Mouse (Mus musculus) MEL (cell line): Measurements from ENCODE around the gene Rhox1.
"Not testable (repeated sequence)": the region's sequence is repeated elsewhere in the genome, so short reads cannot be mapped to it uniquely, and the experiment has no call there.

Experiments used
- CHD2 ChIP-seq: IDR thresholded peaks from 2 replicates; pipeline ENCODE4 v1.6.1; 2011; ENCODE audit warnings: low read length, improper control_type of control experiment
- CTCF ChIP-seq, 3 experiments: IDR thresholded peaks in 2 of 3; conservative IDR thresholded peaks in 1 of 3; 2 replicates each; pipeline ENCODE4 v1.5.1; 2011 to 2012; ENCODE audit warnings: low read length in 3 of 3, low read depth in 2 of 3, mild to moderate bottlenecking in 2 of 3, improper control_type of control experiment in 1 of 3, inconsistent platforms in 1 of 3, mixed read lengths in 1 of 3, moderate library complexity in 1 of 3; ENCODE audit not compliant: control insufficient read depth in 1 of 3, insufficient read depth in 1 of 3, poor library complexity in 1 of 3, severe bottlenecking in 1 of 3
- E2F4 ChIP-seq: IDR thresholded peaks from 2 replicates; pipeline ENCODE4 v1.6.1; 2011; ENCODE audit warnings: low read depth, low read length, improper control_type of control experiment, borderline replicate concordance
- MAFK ChIP-seq: IDR thresholded peaks from 2 replicates; pipeline ENCODE4 v1.6.1; 2011; ENCODE audit warnings: low read depth, mild to moderate bottlenecking, low read length, improper control_type of control experiment, borderline replicate concordance
- POLR2A ChIP-seq, 2 experiments: IDR thresholded peaks; 2 replicates each; pipeline ENCODE4 v1.6.1; 2011 to 2012; ENCODE audit warnings: low read length in 2 of 2, mild to moderate bottlenecking in 2 of 2, control low read depth in 1 of 2, improper control_type of control experiment in 1 of 2, low read depth in 1 of 2, moderate library complexity in 1 of 2; ENCODE audit not compliant: control insufficient read depth in 1 of 2, insufficient read depth in 1 of 2, poor library complexity in 1 of 2
- POLR2AphosphoS5 ChIP-seq: IDR thresholded peaks from 2 replicates; pipeline ENCODE4 v1.6.1; 2012; ENCODE audit warnings: low read depth, borderline replicate concordance, mild to moderate bottlenecking, inconsistent platforms, low read length, moderate library complexity, mixed read lengths
- SIN3A ChIP-seq: IDR thresholded peaks from 2 replicates; pipeline ENCODE4 v1.6.1; 2012; ENCODE audit warnings: low read length, improper control_type of control experiment, inconsistent platforms
- TAL1 ChIP-seq: IDR thresholded peaks from 2 replicates; pipeline ENCODE4 v1.6.1; 2012; ENCODE audit warnings: mild to moderate bottlenecking, inconsistent platforms, low read length, moderate library complexity, mixed read lengths

DNA sequence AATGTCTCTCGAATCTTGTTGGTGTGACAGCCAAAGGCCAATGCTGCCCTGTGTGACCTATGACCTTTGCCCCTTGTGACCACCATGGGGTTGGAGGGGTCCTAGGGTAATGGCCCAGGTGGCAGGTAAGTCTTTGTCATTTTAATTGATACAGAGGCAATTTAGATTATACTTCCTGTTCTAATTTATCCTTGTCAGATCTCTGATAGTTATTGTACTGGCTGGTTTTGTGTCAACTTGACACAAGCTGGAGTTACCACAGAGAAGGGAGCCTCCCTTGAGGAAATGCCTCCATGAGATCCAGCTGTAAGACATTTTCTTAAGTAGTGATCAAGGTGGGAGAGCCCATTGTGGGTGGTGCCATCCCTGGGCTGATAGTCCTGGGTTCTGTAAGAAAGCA, at the start of gene Rhox1:
- not testable (repeated sequence) for TF ChIP-seq E2F4; MAFK; TAL1; CHD2; POLR2A (IDR thresholded peaks at IDR 0.05; ENCODE audit: control insufficient read depth in 1 of 2, insufficient read depth in 1 of 2, low read depth in 1 of 2, low read length in 2 of 2, poor library complexity in 1 of 2); CTCF (IDR thresholded peaks at IDR 0.05 in 2 of 3, conservative IDR thresholded peaks at IDR 0.05 in 1 of 3; ENCODE audit: control insufficient read depth in 1 of 3, insufficient read depth in 1 of 3, low read depth in 2 of 3, low read length in 3 of 3, poor library complexity in 1 of 3, severe bottlenecking in 1 of 3); POLR2AphosphoS5; SIN3A
